Mouse (Mus musculus) CH12.LX (cell line): ENCODE measurements at regions not wholly inside any gene's neighbourhood (a gene's known extent, or its start where the extent isn't known, plus 50 kb on each side); places are given as distances from the start of the nearest gene placed in this dataset.

ENCODE experiments used
- DNase-seq: peaks from one replicate; pipeline ENCODE4 v3.0.0-alpha.2; 2013; ENCODE audit errors: extremely low read depth
- H3K27ac ChIP-seq: 2 replicates; pipeline ENCODE4 v1.5.1; 2012; ENCODE audit warnings: low read depth, mild to moderate bottlenecking, control low read depth, moderate library complexity; ENCODE audit not compliant: insufficient read depth
- H3K27me3 ChIP-seq: replicated peaks from 2 replicates; pipeline ENCODE3; 2012; ENCODE audit warnings: inconsistent platforms
- H3K36me3 ChIP-seq, 2 experiments: replicated peaks in 1 of 2; 2 replicates each; pipeline versions ENCODE3 to v1.6.1; 2012; ENCODE audit warnings: inconsistent platforms in 1 of 2, low read length in 1 of 2, mild to moderate bottlenecking in 1 of 2, mixed read lengths in 1 of 2, moderate library complexity in 1 of 2; ENCODE audit not compliant: control insufficient read depth in 1 of 2, insufficient read depth in 1 of 2
- H3K4me1 ChIP-seq, 2 experiments: 2 replicates each; pipeline ENCODE4 v1.6.1; 2012; ENCODE audit warnings: inconsistent platforms in 1 of 2, moderate library complexity in 1 of 2; ENCODE audit not compliant: insufficient read depth in 2 of 2, control insufficient read depth in 1 of 2
- H3K4me2 ChIP-seq: 2 replicates; pipeline ENCODE4 v1.6.1; 2012; ENCODE audit warnings: low read depth, mild to moderate bottlenecking, control low read depth; ENCODE audit not compliant: poor library complexity, insufficient read depth, severe bottlenecking
- H3K4me3 ChIP-seq, 3 experiments: fragments of 150-350 bp in 1 of 3; sonication (generic) in 1 of 3; replicated peaks in 1 of 3; 2 replicates each; pipeline versions ENCODE3 to v1.5.1; 2011 to 2012; ENCODE audit warnings: low read depth in 2 of 3, low read length in 2 of 3, mild to moderate bottlenecking in 2 of 3, moderate library complexity in 2 of 3, control low read depth in 1 of 3, improper control_type of control experiment in 1 of 3, inconsistent platforms in 1 of 3, mixed read lengths in 1 of 3; ENCODE audit not compliant: poor library complexity in 1 of 3
- H3K79me2 ChIP-seq: replicated peaks from 2 replicates; pipeline ENCODE4 v1.6.1; 2012; ENCODE audit warnings: mild to moderate bottlenecking, moderate library complexity; ENCODE audit not compliant: control insufficient read depth, poor library complexity, insufficient read depth, severe bottlenecking; ENCODE audit errors: extremely low read depth
- H3K9ac ChIP-seq: 2 replicates; pipeline ENCODE4 v1.6.1; 2012; ENCODE audit warnings: low read depth, mild to moderate bottlenecking, control low read depth, moderate library complexity; ENCODE audit not compliant: insufficient read depth
- H3K9me3 ChIP-seq: replicated peaks from 2 replicates; pipeline ENCODE3; 2012; ENCODE audit warnings: low read length, inconsistent platforms, mixed read lengths
- BHLHE40 ChIP-seq: IDR thresholded peaks from 2 replicates; pipeline ENCODE4 v1.6.1; 2011; ENCODE audit warnings: mild to moderate bottlenecking, low read depth, low read length, improper control_type of control experiment
- CHD2 ChIP-seq: IDR thresholded peaks from 2 replicates; pipeline ENCODE4 v1.6.1; 2011; ENCODE audit warnings: low read length, improper control_type of control experiment
- CTCF ChIP-seq, 2 experiments: IDR thresholded peaks in 1 of 2; conservative IDR thresholded peaks in 1 of 2; 2 replicates each; pipeline ENCODE4 v1.5.1; 2011 to 2012; ENCODE audit warnings: low read depth in 2 of 2, low read length in 2 of 2, improper control_type of control experiment in 1 of 2, inconsistent platforms in 1 of 2, mild to moderate bottlenecking in 1 of 2, moderate library complexity in 1 of 2
- E2F4 ChIP-seq: IDR thresholded peaks from 2 replicates; pipeline ENCODE4 v1.6.1; 2011; ENCODE audit warnings: low read depth, low read length, improper control_type of control experiment; ENCODE audit not compliant: insufficient replicate concordance
- ELF1 ChIP-seq: IDR thresholded peaks from 2 replicates; pipeline ENCODE4 v1.6.1; 2014; ENCODE audit warnings: low read depth, mild to moderate bottlenecking, inconsistent platforms, low read length, improper control_type of control experiment
- ETS1 ChIP-seq: conservative IDR thresholded peaks from 2 replicates; pipeline ENCODE4 v1.6.1; 2012; ENCODE audit warnings: low read depth, mild to moderate bottlenecking, inconsistent platforms, low read length, improper control_type of control experiment, moderate library complexity
- GABPA ChIP-seq: IDR thresholded peaks from 2 replicates; pipeline ENCODE4 v1.6.1; 2012; ENCODE audit warnings: low read depth, low read length, improper control_type of control experiment, inconsistent platforms; ENCODE audit not compliant: insufficient replicate concordance
- HCFC1 ChIP-seq: IDR thresholded peaks from 2 replicates; pipeline ENCODE4 v1.6.1; 2012; ENCODE audit warnings: low read depth, mild to moderate bottlenecking, inconsistent platforms, low read length, improper control_type of control experiment
- IRF4 ChIP-seq: IDR thresholded peaks from 2 replicates; pipeline ENCODE4 v1.6.1; 2014; ENCODE audit warnings: low read depth, mild to moderate bottlenecking, inconsistent platforms, low read length, improper control_type of control experiment
- JUN ChIP-seq: IDR thresholded peaks from 2 replicates; pipeline ENCODE4 v1.6.1; 2011; ENCODE audit warnings: low read depth, mild to moderate bottlenecking, low read length, improper control_type of control experiment, moderate library complexity; ENCODE audit not compliant: insufficient read depth
- MAX ChIP-seq: IDR thresholded peaks from 2 replicates; pipeline ENCODE4 v1.6.1; 2011; ENCODE audit warnings: low read length, improper control_type of control experiment
- MAZ ChIP-seq: IDR thresholded peaks from 2 replicates; pipeline ENCODE4 v1.6.1; 2012; ENCODE audit warnings: low read depth, mild to moderate bottlenecking, inconsistent platforms, low read length, improper control_type of control experiment, moderate library complexity
- MYC ChIP-seq: IDR thresholded peaks from 2 replicates; pipeline ENCODE4 v1.6.1; 2011; ENCODE audit warnings: low read depth, mild to moderate bottlenecking, improper control_type of control experiment, low read length
- NELFE ChIP-seq: IDR thresholded peaks from 2 replicates; pipeline ENCODE4 v1.6.1; 2011; ENCODE audit warnings: low read depth, low read length, improper control_type of control experiment
- NRF1 ChIP-seq: IDR thresholded peaks from 2 replicates; pipeline ENCODE4 v1.6.1; 2014; ENCODE audit warnings: low read depth, mild to moderate bottlenecking, inconsistent platforms, low read length, improper control_type of control experiment, moderate library complexity
- POLR2A ChIP-seq: IDR thresholded peaks from 2 replicates; pipeline ENCODE4 v1.6.1; 2011; ENCODE audit warnings: low read depth, mild to moderate bottlenecking, improper control_type of control experiment, low read length
- POLR2AphosphoS2 ChIP-seq: IDR thresholded peaks from 2 replicates; pipeline ENCODE4 v1.6.1; 2011; ENCODE audit warnings: low read depth, low read length, improper control_type of control experiment
- RAD21 ChIP-seq: IDR thresholded peaks from 2 replicates; pipeline ENCODE4 v1.6.1; 2011; ENCODE audit warnings: low read depth, mild to moderate bottlenecking, low read length, improper control_type of control experiment, moderate library complexity
- RCOR1 ChIP-seq: conservative IDR thresholded peaks from 2 replicates; pipeline ENCODE4 v1.6.1; 2012; ENCODE audit warnings: low read depth, mild to moderate bottlenecking, inconsistent platforms, low read length, improper control_type of control experiment
- SMC3 ChIP-seq: IDR thresholded peaks from 2 replicates; pipeline ENCODE4 v1.6.1; 2011; ENCODE audit warnings: low read depth, low read length, improper control_type of control experiment
- TBP ChIP-seq: conservative IDR thresholded peaks from 2 replicates; pipeline ENCODE4 v1.6.1; 2011; ENCODE audit warnings: low read depth, low read length, improper control_type of control experiment
- UBTF ChIP-seq: IDR thresholded peaks from 2 replicates; pipeline ENCODE4 v1.6.1; 2012; ENCODE audit warnings: low read depth, mild to moderate bottlenecking, inconsistent platforms, low read length, improper control_type of control experiment, moderate library complexity
- USF1 ChIP-seq: IDR thresholded peaks from 2 replicates; pipeline ENCODE4 v1.6.1; 2014; ENCODE audit warnings: low read depth, mild to moderate bottlenecking, inconsistent platforms, low read length, improper control_type of control experiment
- ZC3H11A ChIP-seq: IDR thresholded peaks from 2 replicates; pipeline ENCODE4 v1.6.1; 2012; ENCODE audit warnings: low read depth, mild to moderate bottlenecking, inconsistent platforms, low read length, improper control_type of control experiment
- ZKSCAN1 ChIP-seq: IDR thresholded peaks from 2 replicates; pipeline ENCODE4 v1.6.1; 2012; ENCODE audit warnings: low read depth, inconsistent platforms, low read length, improper control_type of control experiment, borderline replicate concordance
- ZMIZ1 ChIP-seq: IDR thresholded peaks from 2 replicates; pipeline ENCODE4 v1.6.1; 2012; ENCODE audit warnings: low read depth, mild to moderate bottlenecking, inconsistent platforms, low read length, improper control_type of control experiment
- ZNF384 ChIP-seq: IDR thresholded peaks from 2 replicates; pipeline ENCODE4 v1.6.1; 2012; ENCODE audit warnings: low read depth, low read length, improper control_type of control experiment, inconsistent platforms
- dilution Hi-C: fragments of 300-500 bp; cut with MboI; formaldehyde crosslinking; loops from 2 replicates; pipeline ENCODE4 v1.14.3; 2020; ENCODE audit warnings: low sequenced_read_pairs; ENCODE audit not compliant: extremely low pct_unique_long_range_greater_than_20kb, extremely low pct_ligation_motif_present
- in situ Hi-C: fragments of 300-500 bp; cut with MboI; formaldehyde crosslinking; loops from 3 replicates; pipeline ENCODE4 v1.14.3; 2019; ENCODE audit warnings: low sequenced_read_pairs, low pct_ligation_motif_present, low pct_unique_long_range_greater_than_20kb, mixed read lengths

- Histone ChIP-seq H3K9me3 (no peaks in the 10 kb centered on the region), H3K4me2 (no peak overlapping the region), H3K79me2 (no peaks in the 10 kb centered on the region), H3K4me3 (no peak overlapping the region), H3K27ac (no peak overlapping the region), H3K27me3 (peaks cover 72% of the 10 kb centered on the region), H3K9ac (no peak overlapping the region), H3K4me1 (peaks cover 0 to 12% of the 10 kb centered on the region in 2 experiments; a peak in 1 of 4 replicates)
- dilution Hi-C loops (no loop called here), in situ Hi-C loops (no loop called here)
- TF ChIP-seq CTCF (conservative IDR thresholded peaks at IDR 0.05 in 1 of 2, IDR thresholded peaks at IDR 0.05 in 1 of 2; ENCODE audit: low read depth in 2 of 2, low read length in 2 of 2) (no peak), ETS1 (no peak), SMC3 (no peak), TBP (no peak), RAD21 (no peak), POLR2A (no peak), JUN (no peak), ZMIZ1 (no peak), IRF4 (no peak), HCFC1 (no peak), MYC (no peak), BHLHE40 (no peak), RCOR1 (no peak), UBTF (no peak), CHD2 (no peak), MAZ (no peak), ZC3H11A (no peak), E2F4 (no peak), GABPA (no peak)
- TF ChIP-seq, all 38 proteins: peak for 0
- DNase-seq: no peak
- H3K36me3 ChIP-seq: no peaks in the 10 kb centered on the region
Measured at GRCm38 (mm10) chr7:119272621-119273020, 88.2 kb upstream of the Gpr139 start.

GRCm38 (mm10) chr7:119271427-119271826 is 87.0 kb upstream of the Gpr139 start:
- Histone ChIP-seq H3K4me3 (no peak overlapping the region), H3K27me3 (peaks cover 74% of the 10 kb centered on the region), H3K79me2 (no peaks in the 10 kb centered on the region), H3K4me1 (peaks cover 0 to 12% of the 10 kb centered on the region in 2 experiments; a peak in 1 of 4 replicates), H3K4me2 (no peak overlapping the region), H3K27ac (no peak overlapping the region), H3K9ac (no peak overlapping the region), H3K36me3 (no peaks in the 10 kb centered on the region), H3K9me3 (no peaks in the 10 kb centered on the region)
- TF ChIP-seq NRF1 (no peak), ZNF384 (no peak), MAZ (no peak), NELFE (no peak), MAX (no peak), USF1 (no peak), UBTF (no peak), ELF1 (no peak), POLR2A (no peak), ZKSCAN1 (no peak), POLR2AphosphoS2 (no peak)
- no peak for DNase-seq
- in situ Hi-C loops: no loop called here
- dilution Hi-C loops: no loop called here
